Mouse (Mus musculus) cerebellum, adult 2 months (tissue): ENCODE measurements around the gene Bcl11b. TPM values are rescaled to one million over a fixed set of nuclear protein-coding genes. Genes with fewer than 3 reads are reported as not detected.

Experiments
- DNase-seq, 2 experiments: peaks; one replicate each; pipeline ENCODE4 v3.0.0; 2021
- H3K27ac ChIP-seq: fragments of 200-500 bp; 2 replicates; pipeline ENCODE4 v1.5.1; 2012; ENCODE audit warnings: low read length, control low read depth, inconsistent platforms; ENCODE audit not compliant: insufficient read depth
- H3K27me3 ChIP-seq: fragments of 200-500 bp; 2 replicates; pipeline ENCODE4 v1.6.1; 2012; ENCODE audit warnings: inconsistent platforms, mild to moderate bottlenecking, low read length, moderate library complexity; ENCODE audit not compliant: control insufficient read depth, insufficient read depth
- H3K4me1 ChIP-seq: fragments of 200-500 bp; 2 replicates; pipeline ENCODE4 v1.6.1; 2011; ENCODE audit warnings: low read length; ENCODE audit not compliant: control insufficient read depth, insufficient read depth
- H3K4me3 ChIP-seq: fragments of 200-500 bp; replicated peaks from 2 replicates; pipeline ENCODE3; 2011; ENCODE audit warnings: mild to moderate bottlenecking, low read depth, low read length, control low read depth; ENCODE audit not compliant: insufficient read depth
- CTCF ChIP-seq: fragments of 200-500 bp; IDR thresholded peaks from 2 replicates; pipeline ENCODE4 v1.5.1; 2011; ENCODE audit warnings: low read depth, mild to moderate bottlenecking, control low read depth, low read length, moderate library complexity, borderline replicate concordance; ENCODE audit not compliant: insufficient read depth
- POLR2A ChIP-seq: fragments of 200-500 bp; IDR thresholded peaks from 2 replicates; pipeline ENCODE4 v1.6.1; 2011; ENCODE audit warnings: low read length, control low read depth, borderline replicate concordance; ENCODE audit not compliant: insufficient read depth
- WGBS: fragments of 180-500 bp; shearing (Covaris S2); methylation state at CpG from one replicate; pipeline ENCODE4 v1.1.7; 2018; 5-methylcytosine and 5-hydroxymethylcytosine counted together
- polyA plus RNA-seq: library from polyadenylated mRNA; depleted of rRNA; stranded (reverse); fragments of >200 nt; gene quantifications from 2 replicates; pipeline ENCODE4 v1.2.3, GENCODE M21; 2012

Gene Bcl11b
- polyA plus RNA-seq, 1 experiment, result 2.5 TPM

DNA sequence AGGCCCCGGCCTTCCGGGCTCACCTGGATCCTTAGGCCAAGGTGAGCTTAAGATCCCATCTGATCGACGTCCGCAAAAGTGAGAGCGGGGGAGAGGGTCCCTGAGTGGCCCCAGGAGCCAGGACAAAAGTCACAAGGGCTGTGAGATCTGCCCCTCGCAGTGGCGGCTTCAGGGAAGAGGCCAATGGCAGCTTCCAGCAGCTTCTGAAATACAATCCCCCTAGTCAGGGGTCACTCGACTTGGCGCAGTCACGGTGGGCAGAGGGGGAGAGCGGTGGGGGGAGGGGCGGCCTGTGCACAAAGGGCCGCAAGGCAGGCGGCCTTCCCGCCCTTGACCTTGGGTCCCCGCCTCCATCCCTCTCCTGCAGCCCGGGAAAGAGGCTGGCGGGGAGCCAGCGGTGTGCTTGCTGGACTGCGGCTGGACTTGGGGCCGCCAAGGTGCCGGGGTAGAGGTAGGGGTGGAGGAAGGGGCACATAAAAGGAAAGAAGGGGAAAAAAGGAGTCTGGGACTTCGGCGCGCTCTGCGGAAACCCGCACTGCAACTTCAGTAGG lies 23.6 kb downstream of the Bcl11b start:
- DNase-seq, result no peak
- Histone ChIP-seq H3K27me3 (peaks cover 1% of the 10 kb centered on the region; the same call in 1 of the 2 replicates), H3K4me3 (no peak overlapping the region), H3K4me1 (peaks cover 6% of the 10 kb centered on the region), H3K27ac (no peak overlapping the region)
- 18% methylated on average over 28 of the region's 28 CpGs for WGBS
- TF ChIP-seq POLR2A (no peak), CTCF (no peak)

DNA sequence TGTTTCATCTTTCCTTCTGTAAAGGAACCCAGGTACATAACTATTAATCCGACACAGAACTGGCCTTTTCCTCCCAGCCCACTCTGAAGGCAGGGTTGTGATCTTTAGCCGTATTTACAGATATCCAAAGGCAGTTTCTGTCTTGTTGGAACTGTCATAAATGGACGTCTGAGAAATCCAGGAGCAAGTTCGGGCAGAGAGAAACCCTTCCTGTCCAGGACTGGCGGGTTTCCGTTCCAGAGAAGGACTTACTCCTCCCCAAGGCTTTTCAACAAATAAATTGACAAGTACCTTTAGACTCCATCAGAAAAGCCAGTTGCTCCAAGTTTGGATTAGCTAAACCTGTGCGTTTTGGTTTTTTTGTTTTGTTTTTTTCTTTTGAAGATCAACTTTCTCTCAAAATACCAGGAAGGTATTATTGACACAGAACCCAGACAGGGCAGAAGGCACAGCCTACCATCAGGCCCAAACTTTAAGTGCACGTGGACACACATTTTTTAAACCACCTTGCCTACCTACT lies 24.6 kb downstream of the Bcl11b start:
- Histone ChIP-seq H3K27me3 (peaks cover 1% of the 10 kb centered on the region; the same call in 1 of the 2 replicates), H3K4me1 (peaks cover 6% of the 10 kb centered on the region), H3K4me3 (no peak overlapping the region), H3K27ac (no peak overlapping the region)
- TF ChIP-seq POLR2A, result no peak
- no peak for TF ChIP-seq CTCF
- WGBS, result 92% methylated on average over 8 of the region's 8 CpGs
- DNase-seq, result no peak

DNA sequence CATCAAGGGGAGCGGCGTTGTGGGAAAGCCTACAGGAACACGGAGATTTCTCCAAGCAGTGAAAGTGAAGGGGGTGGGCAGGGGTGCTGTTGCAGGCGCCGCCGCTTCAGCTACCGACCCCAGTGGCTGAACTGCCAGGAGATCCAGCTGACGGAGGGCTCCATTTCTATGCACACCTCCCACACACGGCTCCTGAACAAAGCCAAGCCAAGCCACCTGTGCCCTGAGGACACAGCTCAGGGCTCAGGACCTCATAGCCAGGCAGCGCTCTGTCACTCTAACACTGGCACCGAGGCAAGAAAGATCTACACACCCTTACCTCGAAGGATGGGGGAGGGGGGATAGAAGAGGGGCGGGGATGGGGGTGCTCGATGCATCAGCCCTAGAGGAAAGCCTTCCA lies 25.3 kb downstream of the Bcl11b start:
- H3K4me3 ChIP-seq, result no peak overlapping the region
- H3K4me1 ChIP-seq, result peaks cover 6% of the 10 kb centered on the region
- DNase-seq, result no peak
- peaks cover 1% of the 10 kb centered on the region; the same call in 1 of the 2 replicates for H3K27me3 ChIP-seq
- no peak overlapping the region for H3K27ac ChIP-seq
- WGBS, result 68% methylated on average over 14 of the region's 14 CpGs
- TF ChIP-seq POLR2A (no peak), CTCF (no peak)

DNA sequence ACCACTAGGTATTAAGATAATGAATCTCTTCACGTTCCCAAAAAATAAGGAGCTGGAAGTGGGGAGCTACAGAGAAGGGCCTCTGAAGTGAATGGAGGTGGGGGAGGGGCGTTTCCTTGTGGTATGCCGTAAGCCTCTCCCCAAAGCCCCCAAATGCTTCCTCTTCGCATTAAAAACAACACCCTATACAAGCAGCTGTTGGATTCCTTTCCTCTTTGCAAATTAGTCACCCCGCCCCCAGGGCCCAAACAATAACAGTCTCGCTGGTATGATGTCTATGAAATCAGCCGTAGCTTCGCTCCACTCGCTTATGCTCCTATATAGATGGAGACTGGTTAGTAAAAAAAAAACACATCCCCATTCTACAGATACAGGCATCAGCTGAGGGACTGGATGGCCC lies 25.9 kb downstream of the Bcl11b start:
- no peak overlapping the region for H3K4me3 ChIP-seq
- H3K27me3 ChIP-seq, result peaks cover 1% of the 10 kb centered on the region; the same call in 1 of the 2 replicates
- TF ChIP-seq POLR2A (no peak), CTCF (no peak)
- H3K27ac ChIP-seq, result no peak overlapping the region
- 82% methylated on average over 9 of the region's 9 CpGs for WGBS
- peaks cover 6% of the 10 kb centered on the region for H3K4me1 ChIP-seq
- DNase-seq, result no peak

DNA sequence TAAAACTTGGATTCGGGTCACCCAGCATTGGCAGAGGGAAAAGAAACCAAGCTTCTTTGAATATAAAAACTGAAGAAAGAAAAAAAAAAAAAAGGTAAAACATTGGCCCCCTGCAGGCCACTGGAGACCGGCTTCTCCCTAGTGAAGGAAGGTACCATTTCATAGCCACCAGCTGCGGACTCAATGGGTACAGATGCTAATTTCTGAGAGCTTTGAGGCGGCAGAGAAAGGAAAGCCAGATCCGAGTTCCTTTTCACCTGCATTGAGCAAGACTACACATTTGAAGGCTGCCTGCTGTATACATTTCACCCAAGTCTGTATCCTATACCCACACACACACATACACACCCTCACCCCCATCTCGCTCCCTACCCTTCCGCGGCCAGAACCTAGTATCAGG lies 26.3 kb downstream of the Bcl11b start:
- 82% methylated on average over 8 of the region's 8 CpGs for WGBS
- Histone ChIP-seq H3K4me1 (peaks cover 6% of the 10 kb centered on the region), H3K4me3 (no peak overlapping the region), H3K27ac (no peak overlapping the region), H3K27me3 (peaks cover 1% of the 10 kb centered on the region; the same call in 1 of the 2 replicates)
- TF ChIP-seq POLR2A, result no peak
- no peak for TF ChIP-seq CTCF
- no peak for DNase-seq

DNA sequence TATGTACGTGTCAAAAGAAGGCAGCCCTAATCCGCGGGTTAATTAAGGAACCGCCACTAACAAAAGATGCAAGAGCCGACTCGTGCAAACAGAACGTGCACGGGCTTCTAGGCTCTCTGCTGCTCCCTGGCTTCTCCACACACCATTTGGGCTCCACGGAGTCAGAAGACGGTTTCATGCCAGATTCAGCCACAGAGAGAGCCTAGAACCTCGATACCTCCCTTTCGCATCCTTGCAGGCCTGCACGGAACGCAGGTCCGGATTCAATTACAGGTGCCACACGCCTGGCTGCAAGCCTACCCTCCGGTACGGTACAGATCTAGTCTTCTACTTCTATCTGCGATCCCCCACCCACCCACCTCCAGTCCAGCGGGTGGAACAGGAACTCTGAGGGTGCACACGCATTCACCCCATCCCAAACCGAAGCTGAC lies 26.8 kb downstream of the Bcl11b start:
- no peak overlapping the region for H3K27ac ChIP-seq
- 20% methylated on average over 22 of the region's 22 CpGs for WGBS
- peak; percentile 20 to 30 for DNase-seq
- no peak for TF ChIP-seq POLR2A
- peak; percentile 24; the same call in 1 of the 2 replicates for TF ChIP-seq CTCF
- peak overlapping the region; percentile 5 for H3K4me3 ChIP-seq
- peaks cover 6% of the 10 kb centered on the region for H3K4me1 ChIP-seq
- H3K27me3 ChIP-seq, result peaks cover 1% of the 10 kb centered on the region; the same call in 1 of the 2 replicates

DNA sequence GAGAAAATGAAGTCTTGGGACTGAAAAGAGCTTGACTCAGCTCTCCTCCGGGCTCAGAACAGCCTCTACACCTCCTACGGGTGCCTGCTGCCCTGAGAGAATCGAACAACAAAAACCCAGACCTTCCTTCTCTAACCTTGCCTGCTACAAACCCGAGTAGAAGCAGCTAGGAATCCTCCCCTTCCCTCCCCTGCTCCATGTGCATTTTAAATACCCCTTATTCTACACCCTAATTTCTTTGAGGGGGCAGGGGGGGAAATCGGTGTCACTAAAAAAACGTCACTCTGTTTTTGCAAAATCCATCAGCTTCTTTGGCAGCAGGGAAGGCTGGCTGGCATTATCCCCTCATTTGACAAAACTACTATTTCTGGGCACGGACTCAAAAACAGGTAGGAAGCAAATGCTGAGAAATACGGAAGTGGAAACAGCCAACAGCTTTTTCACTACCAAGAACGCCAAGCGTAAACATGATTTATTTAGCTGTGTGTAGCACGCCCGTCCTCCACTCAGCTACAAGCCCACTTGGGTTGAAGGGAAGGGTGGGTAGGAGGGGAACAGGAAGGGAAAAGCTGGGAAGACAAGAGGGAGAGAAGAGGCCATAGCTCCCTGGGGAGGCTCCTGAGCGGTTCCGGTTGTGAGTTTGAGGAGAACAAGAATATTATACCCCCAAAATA lies 27.4 kb downstream of the Bcl11b start:
- H3K27me3 ChIP-seq, result peaks cover 1% of the 10 kb centered on the region; the same call in 1 of the 2 replicates
- H3K4me1 ChIP-seq, result peaks cover 6% of the 10 kb centered on the region
- H3K27ac ChIP-seq, result no peak overlapping the region
- peak in 1 of 2 experiments; percentile 37 for DNase-seq
- peak overlapping the region; percentile 45 for H3K4me3 ChIP-seq
- WGBS, result 5% methylated on average over 14 of the region's 14 CpGs
- TF ChIP-seq CTCF, result no peak
- no peak for TF ChIP-seq POLR2A

DNA sequence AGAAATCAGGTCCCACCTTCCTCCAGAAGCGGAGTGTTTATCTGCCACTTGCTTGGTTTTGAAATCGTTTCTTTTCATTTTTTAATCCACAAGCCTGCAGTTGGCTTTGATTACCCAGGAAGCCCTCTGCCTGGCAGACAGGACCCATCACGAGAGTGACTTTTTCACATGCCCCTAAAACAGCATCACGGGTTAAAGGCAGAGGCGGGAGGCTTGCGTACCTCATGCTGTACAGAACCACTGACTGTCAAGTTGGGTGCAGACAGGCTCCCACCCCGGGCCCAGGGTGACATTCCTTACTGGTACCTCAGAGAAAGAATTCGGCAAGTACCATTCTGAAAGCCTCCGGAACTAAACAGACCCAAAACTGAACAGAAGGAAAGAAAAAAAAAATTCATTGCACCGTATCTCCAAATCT lies 27.9 kb downstream of the Bcl11b start:
- Histone ChIP-seq H3K27me3 (peaks cover 2% of the 10 kb centered on the region; the same call in 1 of the 2 replicates), H3K27ac (no peak overlapping the region), H3K4me1 (peaks cover 6% of the 10 kb centered on the region), H3K4me3 (no peak overlapping the region)
- DNase-seq, result no peak
- TF ChIP-seq POLR2A (no peak), CTCF (no peak)
- WGBS, result 74% methylated on average over 10 of the region's 10 CpGs

DNA sequence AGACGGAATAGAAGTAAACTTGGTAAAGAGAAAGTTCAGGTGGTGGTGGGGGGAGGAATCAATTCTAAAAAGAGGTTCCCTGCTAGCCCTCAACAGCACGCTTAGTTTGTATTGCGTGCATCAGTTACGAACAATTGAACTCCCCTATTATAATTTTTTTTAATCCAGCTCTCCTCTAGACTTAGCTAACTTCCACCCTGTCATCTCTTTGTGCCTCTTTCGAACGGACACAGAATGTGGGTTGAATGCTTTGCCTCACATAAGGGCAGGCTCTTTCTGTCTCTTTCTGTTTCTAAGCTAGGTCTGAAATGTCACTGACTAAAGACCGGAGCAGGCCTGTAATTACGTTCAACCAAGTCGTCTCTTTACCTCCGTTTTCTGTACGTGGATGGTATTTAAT lies 28.9 kb downstream of the Bcl11b start:
- DNase-seq, result no peak
- H3K4me3 ChIP-seq, result no peak overlapping the region
- TF ChIP-seq POLR2A (no peak), CTCF (no peak)
- H3K27me3 ChIP-seq, result peaks cover 4% of the 10 kb centered on the region; the same call in 1 of the 2 replicates
- peaks cover 6% of the 10 kb centered on the region for H3K4me1 ChIP-seq
- H3K27ac ChIP-seq, result no peak overlapping the region
- 98% methylated on average over 11 of the region's 11 CpGs for WGBS
